Mouse (Mus musculus) heart, adult 11 months (tissue): ENCODE results near the gene Mrps24.
A peak's percentile ranks its signal among the peaks of the same experiment; 100 is the strongest.

Source experiments
- DNase-seq: peaks from one replicate; pipeline ENCODE4 v3.0.0; 2022

Gene Mrps24

GRCm38 (mm10) chr11:5715630-5716105 is at the start of gene Mrps24:
Gene Mrps24, minus strand, starts transcription at chr11:5715680.
- DNase-seq: peak; percentile 88

GRCm38 (mm10) chr11:5762633-5762982 is 47.1 kb upstream of the Mrps24 start:
- DNase-seq: no peak

GRCm38 (mm10) chr11:5761820-5762632 is 46.5 kb upstream of the Mrps24 start, which contains the start of gene Urgcp:
Gene Urgcp, minus strand, starts transcription at chr11:5762376.
- DNase-seq: peak; percentile 100

- DNase-seq: no peak
Measured at GRCm38 (mm10) chr11:5753755-5754154, 38.3 kb upstream of the Mrps24 start.

- no peak for DNase-seq
Measured at GRCm38 (mm10) chr11:5744951-5745350, 29.5 kb upstream of the Mrps24 start.

GRCm38 (mm10) chr11:5742106-5742505 is 26.6 kb upstream of the Mrps24 start:
- DNase-seq: no peak

- DNase-seq: peak; percentile 99
Measured at GRCm38 (mm10) chr11:5740965-5741627, 25.6 kb upstream of the Mrps24 start.

- no peak for DNase-seq
Measured at GRCm38 (mm10) chr11:5740599-5740964, 25.1 kb upstream of the Mrps24 start.

GRCm38 (mm10) chr11:5739846-5740245 is 24.4 kb upstream of the Mrps24 start:
- peak; percentile 89 for DNase-seq

GRCm38 (mm10) chr11:5738888-5739632 is 23.6 kb upstream of the Mrps24 start:
- DNase-seq: no peak

- DNase-seq: no peak
Measured at GRCm38 (mm10) chr11:5737137-5737536, 21.7 kb upstream of the Mrps24 start.

- DNase-seq: peak; percentile 90
Measured at GRCm38 (mm10) chr11:5734323-5734722, 18.8 kb upstream of the Mrps24 start.

GRCm38 (mm10) chr11:5732401-5732800 is 16.9 kb upstream of the Mrps24 start:
- no peak for DNase-seq

- peak; percentile 84 for DNase-seq
Measured at GRCm38 (mm10) chr11:5729582-5729981, 14.1 kb upstream of the Mrps24 start.

- DNase-seq: peak; percentile 58
Measured at GRCm38 (mm10) chr11:5718611-5719354, 3.3 kb upstream of the Mrps24 start.

- peak; percentile 95 for DNase-seq
Measured at GRCm38 (mm10) chr11:5716938-5717705, 1.6 kb upstream of the Mrps24 start.

GRCm38 (mm10) chr11:5716246-5716645 is 766 bp upstream of the Mrps24 start:
- peak; percentile 90 for DNase-seq

- peak; percentile 86 for DNase-seq
Measured at GRCm38 (mm10) chr11:5715179-5715578, 301 bp downstream of the Mrps24 start.

GRCm38 (mm10) chr11:5707530-5708353 is 7.7 kb downstream of the Mrps24 start:
- DNase-seq: peak; percentile 99

GRCm38 (mm10) chr11:5706874-5707529 is 8.5 kb downstream of the Mrps24 start:
- DNase-seq: no peak
